Mouse (Mus musculus): ENCODE results near the gene Plcl1.

DNA sequence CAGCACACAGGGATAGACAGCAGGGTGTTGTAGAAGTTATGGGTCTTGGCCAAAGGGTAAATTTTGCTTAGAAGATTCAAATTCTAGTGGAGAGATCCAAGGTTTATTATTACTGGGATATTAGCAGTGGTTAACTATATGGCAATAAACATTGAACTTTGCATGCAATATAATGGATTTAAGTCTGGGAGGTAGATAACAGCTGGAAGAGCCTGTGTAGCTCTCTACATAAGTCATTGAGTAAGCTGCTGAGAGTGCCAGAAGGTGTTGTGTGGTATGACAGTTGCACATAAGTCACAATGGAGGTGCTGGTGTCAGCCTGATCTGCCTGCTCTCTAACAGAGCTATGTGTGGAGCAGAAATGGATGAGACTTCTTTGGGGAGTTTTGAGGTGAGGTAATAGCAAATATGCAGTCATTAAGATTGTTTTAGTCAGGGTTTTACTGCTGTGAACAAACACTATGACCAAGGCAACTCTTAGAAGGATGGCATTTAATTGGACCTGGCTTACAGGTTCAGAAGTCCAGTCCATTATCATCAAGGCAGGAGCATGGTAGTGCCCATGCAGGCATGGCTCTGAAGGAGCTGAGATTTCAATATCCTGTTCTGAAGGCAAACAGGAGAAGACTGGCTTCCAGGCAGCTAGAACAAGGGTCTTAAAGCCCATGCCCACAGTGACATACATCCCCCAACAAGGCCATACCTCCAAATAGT lies 364.5 kb downstream of the Plcl1 start:
- TF ChIP-seq CTCF (IDR thresholded peaks at IDR 0.05; ENCODE audit: borderline replicate concordance, insufficient read depth, low read depth, low read length): no peak
- no peak for TF ChIP-seq POLR2A (IDR thresholded peaks at IDR 0.05; ENCODE audit: borderline replicate concordance, insufficient read depth, low read length)

All from cerebellum, adult 2 months (tissue).